Mouse (Mus musculus): ENCODE measurements around the gene Phc3. TPM values are rescaled to one million over a fixed set of nuclear protein-coding genes. Genes with fewer than 3 reads are reported as not detected.

The Phc3 gene
- polyA plus RNA-seq (2016; fragmentation: Nextera tagmentation; extraction: Ambion mirVana) = 6.5 and 8.1 TPM in 2 replicates

DNA sequence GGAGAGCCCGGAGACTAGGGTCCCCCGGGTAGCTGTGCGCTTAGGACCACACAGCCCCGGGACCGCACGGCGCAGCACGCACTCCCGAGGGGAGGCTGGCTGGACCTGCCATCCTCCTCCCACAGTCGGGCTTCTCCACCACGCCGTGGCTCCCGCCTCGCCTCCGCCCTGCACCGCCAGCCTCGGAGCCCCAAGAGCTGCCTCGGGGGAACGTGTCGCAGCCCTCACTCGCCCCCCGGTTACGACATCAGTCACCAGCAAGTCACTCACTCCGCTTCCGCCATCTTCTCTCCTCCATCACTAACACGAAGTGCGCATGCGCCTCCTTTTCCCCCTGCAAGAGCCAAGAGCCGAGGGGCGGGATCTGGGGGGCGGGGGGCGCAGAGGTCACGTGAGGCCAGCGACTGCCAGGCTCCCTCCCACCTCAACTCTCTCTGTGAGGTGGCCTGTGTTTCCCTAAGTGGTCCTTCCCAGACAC is at the start of gene Phc3:
Gene Phc3 (minus strand): TSS at position 312 of the 478 bp plus-strand sequence.
- Histone ChIP-seq H3K4me1 (peaks cover 7% of the 10 kb centered on the region), H3K27ac (peak within 1 kb of the TSS; percentile 87), H3K36me3 (peaks cover 14% of the 10 kb centered on the region), H3K4me2 (replicated peaks) (peak within 1 kb of the TSS; percentile 67), H3K4me3 (peak within 1 kb of the TSS; percentile 93), H3K9me3 (replicated peaks) (no peaks in the 10 kb centered on the region), H3K27me3 (no peaks in the 10 kb centered on the region), H3K9ac (peak within 1 kb of the TSS; percentile 94)
- peak; percentile 96 for ATAC-seq (ENCODE audit: low FRiP score)
- WGBS = 0% methylated on average over 30 of the region's 34 CpGs

DNA sequence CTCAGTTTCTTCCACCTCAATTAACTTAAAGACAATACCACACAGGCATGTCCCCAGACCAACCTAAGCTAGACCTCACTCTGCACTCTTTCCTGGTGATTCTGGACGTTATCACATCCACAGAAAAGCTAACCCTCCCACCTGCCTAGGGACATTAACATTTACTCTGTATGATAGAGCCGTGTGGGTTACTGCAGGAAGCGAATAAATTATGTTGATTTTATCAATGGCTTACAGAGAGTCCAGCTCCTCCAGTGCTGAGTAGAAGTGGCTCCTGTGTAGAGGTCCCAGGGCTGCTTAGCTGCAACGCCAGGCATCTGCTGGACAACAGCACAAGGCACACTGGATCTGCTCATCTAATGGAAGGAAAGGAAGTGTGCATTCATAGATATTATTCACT is 48.4 kb upstream of the Phc3 start:
- no peak overlapping the region for H3K4me2 ChIP-seq (replicated peaks)
- no peak overlapping the region for H3K4me3 ChIP-seq
- H3K9ac ChIP-seq = no peak overlapping the region
- no peaks in the 10 kb centered on the region for H3K9me3 ChIP-seq (replicated peaks)
- peaks cover 5% of the 10 kb centered on the region; the same call in 1 of the 2 replicates for H3K36me3 ChIP-seq
- H3K4me1 ChIP-seq = peaks cover 18% of the 10 kb centered on the region
- WGBS = 40% methylated on average over 4 of the region's 4 CpGs
- no peaks in the 10 kb centered on the region for H3K27me3 ChIP-seq
- no peak for ATAC-seq (ENCODE audit: low FRiP score)
- no peak overlapping the region for H3K27ac ChIP-seq

DNA sequence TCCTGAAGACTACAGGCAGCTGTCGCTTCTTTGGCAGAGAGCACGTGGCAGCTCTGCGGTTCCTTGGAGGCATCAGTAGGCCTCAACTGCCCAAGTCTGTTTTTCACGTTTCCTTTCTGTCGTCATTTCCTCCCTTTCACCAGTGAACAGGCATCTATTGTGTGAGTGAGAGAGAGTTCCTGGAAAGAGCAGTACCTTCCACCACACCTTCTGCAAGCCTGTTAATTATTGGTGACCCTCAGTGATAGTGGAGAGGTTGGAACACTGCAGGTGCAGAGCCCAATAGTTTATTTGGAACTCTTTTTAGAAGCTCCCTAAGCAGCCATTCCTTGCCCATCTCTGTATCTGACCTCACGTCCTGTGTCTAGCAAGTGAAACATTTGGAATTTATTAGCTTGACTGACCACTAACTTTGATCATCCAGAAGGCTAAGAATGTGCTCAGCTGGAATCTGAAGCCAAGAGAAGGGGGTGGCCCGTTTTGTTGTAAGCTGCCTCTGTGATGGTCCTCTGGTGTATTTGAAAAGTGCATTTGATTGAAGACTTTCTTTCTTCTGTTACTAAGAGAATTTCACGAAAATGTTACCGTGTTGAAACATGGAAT is 47.5 kb upstream of the Phc3 start:
- peaks cover under 1% of the 10 kb centered on the region; the same call in 1 of the 2 replicates for H3K36me3 ChIP-seq
- H3K9ac ChIP-seq = no peak overlapping the region
- H3K4me3 ChIP-seq = no peak overlapping the region
- no peaks in the 10 kb centered on the region for H3K9me3 ChIP-seq (replicated peaks)
- H3K27ac ChIP-seq = no peak overlapping the region
- no peak overlapping the region for H3K4me2 ChIP-seq (replicated peaks)
- ATAC-seq (ENCODE audit: low FRiP score) = no peak
- H3K4me1 ChIP-seq = peaks cover 18% of the 10 kb centered on the region
- 37% methylated on average over 9 of the region's 9 CpGs for WGBS
- H3K27me3 ChIP-seq = no peaks in the 10 kb centered on the region

DNA sequence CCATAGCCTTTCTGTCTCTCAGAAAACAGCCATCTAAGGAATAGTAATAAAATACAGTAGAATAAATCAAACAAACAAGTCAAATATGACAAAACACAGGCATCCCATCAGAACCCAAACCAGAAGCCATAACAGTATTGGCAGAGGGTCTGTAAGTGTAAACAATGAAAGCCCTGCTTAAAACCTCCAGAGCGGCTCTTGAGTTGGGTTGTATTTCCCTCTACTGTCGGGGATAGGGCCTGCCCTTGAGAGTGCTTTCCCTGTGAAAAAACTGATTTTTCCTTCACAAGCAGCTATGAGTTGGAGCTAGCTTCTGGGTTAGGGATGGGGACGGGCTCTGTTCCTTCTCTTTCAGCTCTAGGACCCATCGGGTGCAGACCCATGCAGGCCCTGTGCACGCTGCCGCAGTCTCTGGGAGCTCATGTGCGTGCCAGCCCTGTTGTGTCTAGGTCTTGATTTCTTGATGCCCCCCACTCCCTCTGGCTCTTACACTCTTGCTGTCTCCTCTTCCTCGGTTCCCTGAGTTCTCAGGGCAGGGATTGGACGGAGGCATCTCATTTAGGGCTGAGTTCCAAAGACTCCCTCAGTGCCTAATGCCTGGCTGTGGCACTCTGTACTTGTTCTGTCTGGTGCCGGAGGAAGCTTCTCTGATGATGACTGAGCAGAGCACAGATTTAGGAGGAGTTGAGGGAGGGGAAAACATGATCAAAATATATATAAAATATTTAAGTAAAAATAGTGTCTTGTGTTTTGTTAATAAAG is 46.6 kb upstream of the Phc3 start:
- H3K4me2 ChIP-seq (replicated peaks) = no peak overlapping the region
- H3K27me3 ChIP-seq = no peaks in the 10 kb centered on the region
- 79% methylated on average over 10 of the region's 10 CpGs for WGBS
- H3K9me3 ChIP-seq (replicated peaks) = no peaks in the 10 kb centered on the region
- no peak overlapping the region for H3K4me3 ChIP-seq
- peaks cover 18% of the 10 kb centered on the region for H3K4me1 ChIP-seq
- no peak overlapping the region for H3K27ac ChIP-seq
- no peak for ATAC-seq (ENCODE audit: low FRiP score)
- H3K36me3 ChIP-seq = no peaks in the 10 kb centered on the region
- no peak overlapping the region for H3K9ac ChIP-seq

DNA sequence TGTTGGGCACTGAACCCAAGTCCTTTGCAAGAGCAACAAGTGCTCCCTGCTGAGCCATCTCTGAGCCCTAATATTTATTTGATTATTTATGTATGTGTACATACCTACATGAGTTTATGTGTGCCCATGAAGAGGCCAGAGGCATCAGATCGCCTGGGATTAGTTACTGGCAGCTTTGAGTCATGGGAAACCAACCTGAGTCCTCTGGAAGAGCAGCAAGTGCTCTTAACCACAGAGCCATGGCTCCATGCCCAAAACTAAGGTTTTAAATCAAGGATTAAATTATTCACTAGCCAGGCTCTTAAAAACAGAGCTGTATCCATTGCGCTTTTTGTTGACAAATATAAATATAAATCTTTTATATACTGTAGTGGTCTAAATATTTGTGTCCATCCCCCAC is 45.2 kb upstream of the Phc3 start:
- Histone ChIP-seq H3K36me3 (no peaks in the 10 kb centered on the region), H3K4me1 (peaks cover 18% of the 10 kb centered on the region), H3K27me3 (no peaks in the 10 kb centered on the region), H3K4me3 (no peak overlapping the region), H3K9me3 (replicated peaks) (no peaks in the 10 kb centered on the region), H3K27ac (no peak overlapping the region), H3K9ac (no peak overlapping the region), H3K4me2 (replicated peaks) (no peak overlapping the region)
- no peak for ATAC-seq (ENCODE audit: low FRiP score)
- 92% methylated on average over 2 of the region's 2 CpGs for WGBS

DNA sequence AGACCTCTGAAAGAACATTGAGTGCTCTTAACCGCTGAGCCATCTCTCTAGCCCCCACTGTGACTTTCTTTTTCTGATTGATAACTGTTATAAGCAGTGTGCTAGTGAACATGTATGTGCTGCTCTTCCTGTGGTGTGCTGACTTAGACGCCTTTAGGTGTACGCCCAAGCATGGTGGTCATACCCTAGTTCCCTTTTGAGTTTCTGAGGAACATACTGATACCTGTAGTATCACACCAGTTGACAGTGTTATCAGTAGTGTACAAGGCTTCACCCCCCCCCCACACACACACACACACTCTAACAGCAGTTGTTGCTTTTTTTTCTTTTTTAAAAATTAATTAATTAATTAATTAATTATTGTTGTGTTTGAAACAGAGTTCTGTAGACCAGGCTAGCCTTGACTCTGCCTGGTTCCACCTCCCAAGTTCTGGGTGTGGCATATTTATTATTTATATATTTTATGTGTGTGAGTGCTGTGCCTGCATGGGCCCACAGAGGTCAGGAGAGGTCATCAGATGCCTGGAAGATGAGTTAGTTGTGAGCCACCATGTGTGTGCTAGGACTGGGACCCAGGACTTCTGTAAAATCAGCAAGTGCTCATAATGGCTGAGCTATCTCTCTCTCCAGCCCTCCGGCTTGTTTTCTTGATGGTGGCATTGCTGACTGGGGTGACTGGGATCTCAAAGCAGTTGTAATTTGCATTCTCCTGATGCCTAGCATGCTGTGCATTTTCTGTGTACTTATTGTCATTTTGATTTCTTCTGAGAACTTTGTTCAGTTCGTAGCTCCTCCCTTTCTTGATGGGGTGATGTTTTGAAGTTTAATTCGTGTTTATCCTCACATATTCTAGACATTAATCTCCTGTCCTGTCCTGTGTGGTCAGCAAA is 35.4 kb upstream of the Phc3 start:
- 71% methylated on average over 6 of the region's 6 CpGs for WGBS
- no peak for ATAC-seq (ENCODE audit: low FRiP score)

DNA sequence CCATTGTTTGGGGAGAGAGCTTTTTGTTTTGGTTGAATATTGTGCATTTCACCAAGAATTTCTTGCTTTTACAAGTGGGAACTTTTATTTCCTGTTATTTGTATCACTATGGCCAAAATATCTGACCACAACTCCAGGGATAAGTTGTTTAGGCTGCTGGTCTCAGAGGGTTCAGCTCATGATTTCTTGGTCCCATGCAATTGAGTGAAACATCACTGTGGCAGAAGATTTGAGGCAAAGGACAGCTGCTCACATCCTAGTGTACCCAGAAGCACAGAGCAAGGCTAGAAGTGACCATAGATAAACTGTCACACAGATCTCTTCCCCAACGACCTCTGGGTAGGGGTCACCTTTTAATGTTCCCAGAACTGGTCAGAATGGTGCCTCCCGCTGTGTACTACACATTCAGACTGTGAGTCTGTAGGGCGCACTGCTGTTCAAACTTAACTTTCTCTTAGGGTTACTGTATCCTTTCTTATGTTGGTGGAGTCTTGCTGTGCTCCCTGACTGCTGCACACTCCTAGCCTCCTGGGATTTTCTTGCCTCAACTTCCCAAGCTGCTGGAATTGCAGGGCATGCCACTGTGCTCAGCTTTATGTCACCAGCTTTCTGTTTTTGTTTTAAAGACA is 31.9 kb upstream of the Phc3 start:
- Histone ChIP-seq H3K36me3 (no peaks in the 10 kb centered on the region), H3K27me3 (no peaks in the 10 kb centered on the region), H3K4me2 (replicated peaks) (no peak overlapping the region), H3K4me3 (no peak overlapping the region), H3K9me3 (replicated peaks) (no peaks in the 10 kb centered on the region), H3K4me1 (peaks cover 25% of the 10 kb centered on the region), H3K9ac (no peak overlapping the region), H3K27ac (no peak overlapping the region)
- ATAC-seq (ENCODE audit: low FRiP score) = no peak
- 34% methylated on average over 3 of the region's 3 CpGs for WGBS

More for the DNA sequence above, 35.4 kb upstream of the Phc3 start:
- Histone ChIP-seq H3K4me3 (no peak overlapping the region), H3K9me3 (replicated peaks) (no peaks in the 10 kb centered on the region), H3K27ac (no peak overlapping the region), H3K36me3 (no peaks in the 10 kb centered on the region), H3K27me3 (no peaks in the 10 kb centered on the region), H3K4me1 (peaks cover 13% of the 10 kb centered on the region), H3K9ac (no peak overlapping the region), H3K4me2 (replicated peaks) (no peak overlapping the region)

DNA sequence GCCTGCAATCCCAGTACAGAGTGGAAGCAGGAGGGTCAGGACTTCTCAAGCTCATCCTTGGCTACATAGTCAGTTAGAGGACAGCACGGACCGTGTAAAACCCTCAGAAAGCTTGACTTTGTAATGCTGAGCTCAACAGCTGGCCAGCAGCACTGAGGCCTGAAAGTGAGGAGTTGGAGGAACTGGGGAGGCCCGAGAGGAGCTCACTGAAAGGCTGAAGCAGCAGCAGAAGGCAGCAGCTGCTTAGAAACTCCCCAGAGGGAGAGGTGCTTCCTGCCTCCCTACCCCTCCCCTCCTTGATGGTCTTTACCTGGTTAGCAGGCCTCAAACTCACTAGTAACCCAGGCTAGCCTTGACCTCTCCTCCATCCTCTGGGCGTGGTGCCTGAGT is 30.8 kb upstream of the Phc3 start:
- Histone ChIP-seq H3K36me3 (no peaks in the 10 kb centered on the region), H3K4me2 (replicated peaks) (no peak overlapping the region), H3K4me3 (no peak overlapping the region), H3K4me1 (peaks cover 25% of the 10 kb centered on the region), H3K9ac (no peak overlapping the region), H3K9me3 (replicated peaks) (no peaks in the 10 kb centered on the region), H3K27ac (no peak overlapping the region), H3K27me3 (no peaks in the 10 kb centered on the region)
- ATAC-seq (ENCODE audit: low FRiP score) = no peak
- 30% methylated on average over 4 of the region's 4 CpGs for WGBS

DNA sequence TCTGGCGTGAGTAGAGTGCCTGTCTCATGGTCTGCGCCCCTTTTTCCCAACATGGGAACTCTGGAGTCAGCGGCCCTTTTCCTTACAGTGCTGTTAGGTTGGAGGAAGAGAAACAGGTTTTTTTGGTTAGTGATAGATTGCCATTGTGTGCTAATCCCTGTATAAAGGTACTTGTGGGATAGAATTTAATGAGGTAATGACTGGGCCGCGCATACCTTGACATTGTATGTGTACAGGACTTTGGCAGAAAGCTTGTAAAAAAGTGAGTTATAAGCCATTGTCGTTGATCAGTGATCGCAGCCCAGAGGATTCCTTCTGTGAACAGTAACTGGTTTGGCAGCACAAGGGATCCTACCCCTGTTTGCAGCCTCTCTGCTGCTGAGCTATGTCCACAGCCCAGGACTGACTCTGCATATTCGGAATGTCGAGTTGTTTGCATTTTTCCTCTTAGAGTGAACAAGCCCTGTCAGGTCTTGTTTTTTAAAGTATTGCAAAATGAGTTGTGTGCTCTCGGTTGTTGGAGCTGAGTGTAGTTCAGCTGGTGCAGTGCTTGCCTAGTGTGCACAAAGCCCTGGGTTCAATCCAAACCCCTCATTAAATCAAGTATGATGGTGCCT is 30.3 kb upstream of the Phc3 start:
- Histone ChIP-seq H3K9ac (no peak overlapping the region), H3K36me3 (no peaks in the 10 kb centered on the region), H3K27ac (no peak overlapping the region), H3K4me1 (peaks cover 28% of the 10 kb centered on the region), H3K9me3 (replicated peaks) (no peaks in the 10 kb centered on the region), H3K4me2 (replicated peaks) (no peak overlapping the region), H3K27me3 (no peaks in the 10 kb centered on the region), H3K4me3 (no peak overlapping the region)
- WGBS = 64% methylated on average over 10 of the region's 10 CpGs
- no peak for ATAC-seq (ENCODE audit: low FRiP score)

DNA sequence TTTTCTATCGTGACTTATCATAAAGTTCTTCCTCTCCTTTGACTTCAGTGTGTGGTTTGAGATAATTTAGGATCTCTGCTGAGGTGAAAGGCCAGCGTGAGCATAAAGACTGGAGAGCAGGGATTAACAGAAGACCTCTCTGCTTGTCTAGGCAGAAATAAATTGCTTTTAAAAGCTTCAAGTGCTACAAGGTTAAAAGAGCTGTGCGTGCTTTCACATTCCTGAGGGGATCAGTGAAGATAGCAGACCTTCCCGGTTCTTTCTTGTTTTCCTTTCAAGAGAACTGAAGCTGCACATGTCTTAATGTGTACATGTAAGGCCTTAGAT is 27.4 kb upstream of the Phc3 start:
- H3K9ac ChIP-seq = peak overlapping the region; percentile 82
- WGBS = 2% methylated on average over 4 of the region's 4 CpGs
- H3K4me1 ChIP-seq = peaks cover 28% of the 10 kb centered on the region
- no peaks in the 10 kb centered on the region for H3K27me3 ChIP-seq
- peak overlapping the region; percentile 80 for H3K4me3 ChIP-seq
- H3K27ac ChIP-seq = no peak overlapping the region
- no peak for ATAC-seq (ENCODE audit: low FRiP score)
- H3K4me2 ChIP-seq (replicated peaks) = peak overlapping the region; percentile 80
- no peaks in the 10 kb centered on the region for H3K36me3 ChIP-seq
- H3K9me3 ChIP-seq (replicated peaks) = no peaks in the 10 kb centered on the region

DNA sequence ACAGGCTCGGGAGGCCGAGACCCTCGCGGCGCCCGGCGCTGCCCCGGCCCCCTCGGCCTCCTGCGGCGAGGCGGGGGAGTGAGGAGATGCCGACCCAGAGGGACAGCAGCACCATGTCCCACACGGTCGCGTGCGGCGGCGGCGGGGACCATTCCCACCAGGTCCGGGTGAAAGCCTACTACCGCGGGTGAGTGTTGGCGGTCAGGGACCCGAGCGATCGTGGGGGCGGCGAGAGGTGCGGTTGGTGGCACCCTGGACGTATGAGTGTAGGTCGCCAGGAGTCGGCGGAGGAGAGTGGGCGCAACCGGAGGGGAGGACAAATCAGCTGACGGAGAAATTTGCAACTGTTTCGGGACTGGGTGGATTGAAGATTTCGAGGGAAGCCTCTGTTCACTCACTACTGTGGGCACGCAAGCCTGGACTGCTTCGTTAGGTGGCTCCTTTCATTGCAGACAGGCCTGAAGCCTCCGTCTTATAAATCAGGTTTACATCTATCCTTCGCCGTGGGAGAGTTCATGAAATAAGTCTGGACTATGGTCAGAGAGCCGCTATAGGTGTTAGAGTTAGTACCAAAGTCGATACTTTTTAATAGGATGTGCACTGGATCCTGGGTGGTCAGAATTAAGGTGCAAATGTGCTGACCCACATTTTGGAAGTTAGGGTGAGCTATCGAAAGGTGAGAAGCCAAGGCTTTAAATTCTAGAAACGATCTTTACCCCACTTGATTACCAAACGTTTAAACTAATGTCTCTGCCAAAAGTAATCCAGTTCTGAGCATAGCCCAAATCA is 26.9 kb upstream of the Phc3 start:
- ATAC-seq (ENCODE audit: low FRiP score) = peak; percentile 85
- Histone ChIP-seq H3K9ac (peak overlapping the region; percentile 82), H3K9me3 (replicated peaks) (no peaks in the 10 kb centered on the region), H3K4me2 (replicated peaks) (peak overlapping the region; percentile 80), H3K27ac (peak overlapping the region; percentile 85), H3K36me3 (no peaks in the 10 kb centered on the region), H3K27me3 (no peaks in the 10 kb centered on the region), H3K4me1 (peaks cover 28% of the 10 kb centered on the region), H3K4me3 (peak overlapping the region; percentile 80)
- 1% methylated on average over 49 of the region's 49 CpGs for WGBS

Data from hindbrain, embryonic 12.5 days (tissue).